Mouse (Mus musculus) liver, embryonic 11.5 days (tissue): ENCODE data around the gene 3830406C13Rik. TPM values are rescaled to one million over a fixed set of nuclear protein-coding genes. Genes with fewer than 3 reads are reported as not detected.

Experiments
- ATAC-seq: fragments of 200-750 bp; cut with Nextera tagmentation; replicated peaks from 2 replicates; pipeline ENCODE4 v1.8.0; 2017; ENCODE audit warnings: moderate number of reproducible peaks, mild to moderate bottlenecking, moderate TSS enrichment, moderate library complexity; ENCODE audit not compliant: low FRiP score
- DNase-seq: peaks from one replicate; pipeline ENCODE4 v3.0.0-alpha.2; 2017; ENCODE audit warnings: low spot score
- H3K27ac ChIP-seq: fragments of 300-500 bp; sonication (generic); 2 replicates; pipeline ENCODE4 v1.5.1; 2014; ENCODE audit warnings: mild to moderate bottlenecking, low read depth, low read length, control low read depth
- H3K27me3 ChIP-seq: fragments of 300-500 bp; sonication (generic); replicated peaks from 2 replicates; pipeline ENCODE4 v1.6.1; 2014; ENCODE audit warnings: low read length, mixed read lengths; ENCODE audit not compliant: control insufficient read depth, insufficient read depth
- H3K36me3 ChIP-seq: fragments of 300-500 bp; sonication (generic); 2 replicates; pipeline ENCODE4 v1.6.1; 2014; ENCODE audit warnings: mild to moderate bottlenecking, low read length, moderate library complexity, mixed read lengths; ENCODE audit not compliant: control insufficient read depth, insufficient read depth
- H3K4me1 ChIP-seq: fragments of 300-500 bp; sonication (generic); replicated peaks from 2 replicates; pipeline ENCODE4 v1.6.1; 2014; ENCODE audit warnings: low read length, mixed read lengths; ENCODE audit not compliant: control insufficient read depth, insufficient read depth
- H3K4me2 ChIP-seq: fragments of 300-500 bp; sonication (generic); 2 replicates; pipeline ENCODE4 v1.6.1; 2014; ENCODE audit warnings: mild to moderate bottlenecking, control low read depth, moderate library complexity
- H3K4me3 ChIP-seq: fragments of 300-500 bp; sonication (generic); 2 replicates; pipeline ENCODE4 v1.5.1; 2014; ENCODE audit warnings: low read depth, low read length, control low read depth
- H3K9ac ChIP-seq: fragments of 300-500 bp; sonication (generic); 2 replicates; pipeline ENCODE4 v1.6.1; 2014; ENCODE audit warnings: low read depth, low read length, control low read depth
- H3K9me3 ChIP-seq: fragments of 300-500 bp; sonication (generic); 2 replicates; pipeline ENCODE4 v1.6.1; 2016; ENCODE audit warnings: low read length, inconsistent platforms, mixed read lengths; ENCODE audit not compliant: control insufficient read depth
- WGBS: fragments of 180-500 bp; shearing (Covaris S2); extraction: QIAGEN DNeasy Blood & Tissue Kit; methylation state at CpG from one replicate; pipeline ENCODE4 v1.1.7; 2014; 5-methylcytosine and 5-hydroxymethylcytosine counted together
- polyA plus RNA-seq: library from polyadenylated mRNA; unstranded; fragments of >200 nt; fragmentation: Nextera tagmentation; extraction: Ambion mirVana; gene quantifications from 2 replicates; pipeline ENCODE4 v1.2.1, GENCODE M21; 2014

3830406C13Rik gene
- polyA plus RNA-seq, 1 experiment from 2014 or later: 30.8 TPM

DNA sequence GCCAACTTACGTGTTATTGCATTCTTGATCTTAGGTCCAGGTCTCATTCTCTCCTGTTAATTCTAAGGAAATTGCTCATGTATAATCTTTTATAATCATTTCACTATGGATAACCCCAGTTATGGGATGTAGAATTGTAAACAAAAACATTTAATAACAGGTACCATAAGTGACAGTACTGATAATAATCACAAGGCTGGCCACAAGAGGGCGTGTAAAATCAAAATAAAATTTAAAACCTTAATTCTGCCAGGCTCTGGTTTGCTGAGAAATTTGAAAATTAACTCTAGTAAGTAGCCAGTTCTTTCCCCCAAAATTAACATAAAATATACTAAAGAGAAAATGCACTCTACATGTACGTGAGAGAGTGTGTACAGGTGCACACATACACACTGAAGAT, 16.7 kb downstream of the 3830406C13Rik start:
- ATAC-seq (no peak), DNase-seq (no peak)
- WGBS: 68% methylated on average over 3 of the region's 3 CpGs
- no peaks in the 10 kb centered on the region for H3K27me3 ChIP-seq
- no peaks in the 10 kb centered on the region for H3K4me1 ChIP-seq
- H3K9me3 ChIP-seq: no peaks in the 10 kb centered on the region
- H3K4me2 ChIP-seq: no peak overlapping the region
- no peak overlapping the region for H3K9ac ChIP-seq
- no peak overlapping the region for H3K4me3 ChIP-seq
- no peak overlapping the region for H3K27ac ChIP-seq
- H3K36me3 ChIP-seq: no peaks in the 10 kb centered on the region

DNA sequence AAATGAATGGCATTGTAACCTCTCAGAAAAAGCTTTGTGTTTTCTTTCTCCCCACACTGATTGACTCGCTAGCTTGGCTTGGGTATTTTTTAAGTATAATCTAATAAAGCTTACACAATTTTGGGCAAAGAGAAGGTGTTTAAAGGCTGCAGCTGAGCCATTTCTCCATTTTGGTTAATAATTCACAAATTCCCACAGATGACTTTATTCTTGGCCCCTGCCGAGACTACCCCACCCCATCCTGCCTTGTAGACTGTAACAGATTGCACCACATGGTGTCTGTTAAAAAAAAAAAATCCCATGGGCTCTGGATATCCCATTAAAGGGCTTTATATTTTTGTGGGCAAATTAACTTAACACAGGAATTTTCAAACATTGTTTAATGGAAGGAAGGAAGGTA, 19.1 kb downstream of the 3830406C13Rik start:
- no peaks in the 10 kb centered on the region for H3K4me1 ChIP-seq
- 76% methylated on average over 2 of the region's 2 CpGs for WGBS
- H3K9me3 ChIP-seq: no peaks in the 10 kb centered on the region
- no peak overlapping the region for H3K4me3 ChIP-seq
- no peak overlapping the region for H3K27ac ChIP-seq
- H3K9ac ChIP-seq: no peak overlapping the region
- H3K27me3 ChIP-seq: no peaks in the 10 kb centered on the region
- DNase-seq: no peak
- H3K4me2 ChIP-seq: no peak overlapping the region
- no peaks in the 10 kb centered on the region for H3K36me3 ChIP-seq
- ATAC-seq: no peak

DNA sequence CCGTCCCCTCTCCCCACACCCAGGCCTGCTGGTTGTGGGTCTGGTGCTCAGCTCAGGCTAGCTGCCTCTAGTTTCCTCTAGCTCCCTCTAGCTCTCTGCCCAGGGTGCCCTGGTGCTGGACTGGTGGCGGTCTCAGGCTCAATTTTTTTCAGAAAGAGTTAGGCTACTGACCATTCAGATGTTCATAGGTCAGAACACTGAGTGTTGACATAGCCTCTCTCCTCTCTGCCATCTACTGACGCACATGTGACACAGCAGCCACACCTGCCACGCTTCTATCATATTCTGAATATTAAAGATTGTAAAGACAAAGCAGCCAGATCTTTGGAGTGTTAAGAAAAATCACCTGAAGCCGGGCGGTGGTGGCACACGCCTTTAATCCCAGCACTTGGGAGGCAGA, 49.6 kb downstream of the 3830406C13Rik start:
- no peak overlapping the region for H3K4me3 ChIP-seq
- WGBS: 70% methylated on average over 7 of the region's 7 CpGs
- H3K27me3 ChIP-seq: peaks cover 34% of the 10 kb centered on the region
- H3K36me3 ChIP-seq: no peaks in the 10 kb centered on the region
- no peaks in the 10 kb centered on the region for H3K9me3 ChIP-seq
- no peaks in the 10 kb centered on the region for H3K4me1 ChIP-seq
- DNase-seq: no peak
- no peak overlapping the region for H3K9ac ChIP-seq
- no peak overlapping the region for H3K4me2 ChIP-seq
- ATAC-seq: no peak
- H3K27ac ChIP-seq: no peak overlapping the region

DNA sequence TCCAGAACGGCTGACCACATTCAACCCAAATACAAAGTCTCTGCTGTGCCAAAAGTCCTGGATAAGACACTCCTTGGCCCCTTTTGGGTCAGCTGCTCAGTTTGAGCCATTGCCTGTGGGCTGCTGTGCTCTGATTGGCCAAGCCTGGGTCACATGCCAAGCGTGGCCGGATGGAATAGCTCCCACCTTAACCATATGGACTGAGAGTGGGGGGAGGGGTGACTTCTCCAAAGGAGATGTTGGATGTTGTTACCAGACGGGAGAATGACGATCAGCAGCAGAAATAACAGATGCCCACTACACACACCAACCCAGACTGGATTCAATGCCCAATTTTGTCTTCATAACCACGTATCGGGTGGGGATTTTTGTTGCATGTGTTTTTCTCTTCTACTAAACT, 51.0 kb downstream of the 3830406C13Rik start:
- 45% methylated on average over 7 of the region's 7 CpGs for WGBS

DNA sequence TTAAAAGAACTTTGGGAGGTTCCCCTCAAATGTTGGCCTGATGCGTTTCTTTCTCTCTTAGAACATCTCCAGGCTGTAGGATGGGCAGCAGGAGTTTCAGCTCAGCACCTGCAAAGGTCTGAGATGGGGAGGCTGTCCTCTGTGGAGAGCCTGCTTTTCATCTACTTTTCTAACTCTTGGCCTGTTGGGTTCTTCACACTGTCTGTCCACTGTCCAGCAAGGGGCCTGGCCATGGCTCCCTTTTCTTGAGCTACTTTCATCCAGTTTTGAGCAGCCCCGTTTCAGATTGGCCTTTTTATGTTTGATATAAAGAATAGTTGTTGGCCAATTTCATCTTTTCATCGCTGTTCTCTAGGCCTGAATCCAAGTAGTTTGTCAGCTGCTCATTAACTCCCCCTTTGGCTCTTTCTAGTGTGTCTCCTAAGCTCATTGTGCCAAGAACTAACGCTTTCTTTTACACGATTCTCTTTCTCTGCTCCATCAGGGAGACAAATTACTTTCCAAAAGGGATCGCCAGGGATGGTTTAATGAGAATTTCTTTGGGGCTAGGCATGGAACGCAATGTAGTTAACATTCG, 53.5 kb downstream of the 3830406C13Rik start:
- Histone ChIP-seq H3K9ac (no peak overlapping the region), H3K27ac (no peak overlapping the region), H3K9me3 (no peaks in the 10 kb centered on the region), H3K4me1 (no peaks in the 10 kb centered on the region), H3K4me3 (no peak overlapping the region), H3K36me3 (no peaks in the 10 kb centered on the region), H3K27me3 (peaks cover 71% of the 10 kb centered on the region), H3K4me2 (no peak overlapping the region)
- no peak for DNase-seq
- ATAC-seq: no peak
- 8% methylated on average over 8 of the region's 8 CpGs for WGBS

More for the DNA sequence above, 51.0 kb downstream of the 3830406C13Rik start:
- H3K4me2 ChIP-seq: no peak overlapping the region
- H3K4me3 ChIP-seq: no peak overlapping the region
- ATAC-seq (no peak), DNase-seq (no peak)
- no peaks in the 10 kb centered on the region for H3K9me3 ChIP-seq
- H3K4me1 ChIP-seq: no peaks in the 10 kb centered on the region
- H3K36me3 ChIP-seq: no peaks in the 10 kb centered on the region
- no peak overlapping the region for H3K27ac ChIP-seq
- H3K9ac ChIP-seq: no peak overlapping the region
- peaks cover 45% of the 10 kb centered on the region for H3K27me3 ChIP-seq

DNA sequence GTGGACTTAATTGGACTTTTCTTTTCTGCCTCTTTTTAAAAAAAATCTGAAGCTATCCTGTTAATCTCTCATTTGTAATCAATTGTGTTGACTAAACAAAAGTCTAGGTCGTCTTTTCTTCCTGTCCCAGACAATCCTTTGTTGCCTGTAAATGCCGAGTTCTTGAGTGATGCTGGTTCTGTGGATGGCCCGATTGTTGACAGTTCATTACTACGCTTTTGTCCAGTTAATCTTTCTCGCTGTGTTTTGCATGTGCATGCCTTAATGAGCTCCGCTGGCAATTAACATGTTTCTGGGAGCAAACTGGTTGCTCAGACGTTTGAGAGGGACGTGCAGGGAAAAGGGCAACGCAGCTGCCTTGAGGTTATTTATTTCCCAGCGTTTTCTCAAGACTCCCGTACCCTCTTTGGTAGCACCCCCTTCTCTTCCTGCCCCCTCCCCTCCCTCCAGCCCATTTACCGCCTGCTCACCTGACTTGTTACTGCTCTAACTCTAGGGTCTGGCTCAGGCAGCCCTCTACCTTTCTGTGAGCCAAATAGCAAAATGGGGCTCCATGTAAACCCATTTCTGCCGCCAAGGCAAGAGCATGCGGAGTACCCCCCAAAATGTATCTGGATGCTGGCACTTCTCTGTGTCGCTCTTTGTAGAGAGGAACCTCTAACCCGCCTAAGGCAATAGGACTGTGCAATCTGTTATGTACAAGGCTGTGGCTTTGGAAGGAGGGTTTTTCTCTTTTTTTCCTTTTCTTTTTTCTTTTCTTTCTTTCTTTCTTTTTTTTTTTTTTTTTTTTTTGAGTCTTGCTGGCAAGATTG, 54.2 kb downstream of the 3830406C13Rik start:
- no peak overlapping the region for H3K9ac ChIP-seq
- no peak for ATAC-seq
- WGBS: 5% methylated on average over 16 of the region's 16 CpGs
- peaks cover 78% of the 10 kb centered on the region for H3K27me3 ChIP-seq
- H3K27ac ChIP-seq: no peak overlapping the region
- H3K4me3 ChIP-seq: no peak overlapping the region
- no peaks in the 10 kb centered on the region for H3K9me3 ChIP-seq
- H3K4me2 ChIP-seq: no peak overlapping the region
- H3K36me3 ChIP-seq: no peaks in the 10 kb centered on the region
- no peak for DNase-seq
- no peaks in the 10 kb centered on the region for H3K4me1 ChIP-seq

DNA sequence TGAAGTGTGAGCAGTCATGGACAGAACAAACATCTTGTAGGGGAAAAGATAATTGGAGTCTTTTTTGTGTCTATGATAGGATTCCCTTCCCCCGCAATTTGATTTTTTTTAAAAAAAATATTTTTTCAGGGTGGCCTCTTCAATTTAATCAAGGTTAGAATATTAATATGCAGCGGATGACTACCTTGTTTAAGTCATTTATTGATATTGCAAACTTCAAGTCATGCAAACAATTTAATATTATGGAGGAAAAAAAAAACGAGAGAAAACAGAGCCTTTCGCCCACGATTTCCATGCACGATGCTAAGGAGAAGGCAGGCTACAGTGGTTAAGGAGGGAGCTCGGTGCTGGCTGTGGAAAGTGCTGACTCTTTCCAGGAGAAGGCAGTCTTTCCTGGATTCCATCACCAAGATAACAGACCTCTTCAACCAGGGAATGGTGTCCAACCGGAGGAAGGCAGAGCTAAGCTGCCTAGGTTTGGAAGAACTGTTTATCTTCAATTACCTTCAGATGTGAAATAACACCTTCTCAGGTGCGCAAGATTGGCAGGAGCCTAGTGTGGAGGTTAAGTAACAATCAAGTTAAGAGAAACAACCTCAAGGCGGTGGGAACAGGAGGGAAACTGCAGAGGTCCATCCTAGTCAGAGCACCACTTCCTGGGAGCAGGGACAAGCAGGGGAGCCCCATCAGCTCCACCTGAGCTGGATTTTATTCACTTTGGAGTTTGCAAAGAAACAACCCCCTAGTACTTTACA, 55.0 kb downstream of the 3830406C13Rik start:
- Histone ChIP-seq H3K4me1 (no peaks in the 10 kb centered on the region), H3K4me3 (no peak overlapping the region), H3K9ac (no peak overlapping the region), H3K36me3 (no peaks in the 10 kb centered on the region), H3K27ac (no peak overlapping the region), H3K27me3 (peaks cover 86% of the 10 kb centered on the region), H3K4me2 (no peak overlapping the region), H3K9me3 (no peaks in the 10 kb centered on the region)
- DNase-seq (no peak), ATAC-seq (no peak)
- WGBS: 3% methylated on average over 10 of the region's 10 CpGs

DNA sequence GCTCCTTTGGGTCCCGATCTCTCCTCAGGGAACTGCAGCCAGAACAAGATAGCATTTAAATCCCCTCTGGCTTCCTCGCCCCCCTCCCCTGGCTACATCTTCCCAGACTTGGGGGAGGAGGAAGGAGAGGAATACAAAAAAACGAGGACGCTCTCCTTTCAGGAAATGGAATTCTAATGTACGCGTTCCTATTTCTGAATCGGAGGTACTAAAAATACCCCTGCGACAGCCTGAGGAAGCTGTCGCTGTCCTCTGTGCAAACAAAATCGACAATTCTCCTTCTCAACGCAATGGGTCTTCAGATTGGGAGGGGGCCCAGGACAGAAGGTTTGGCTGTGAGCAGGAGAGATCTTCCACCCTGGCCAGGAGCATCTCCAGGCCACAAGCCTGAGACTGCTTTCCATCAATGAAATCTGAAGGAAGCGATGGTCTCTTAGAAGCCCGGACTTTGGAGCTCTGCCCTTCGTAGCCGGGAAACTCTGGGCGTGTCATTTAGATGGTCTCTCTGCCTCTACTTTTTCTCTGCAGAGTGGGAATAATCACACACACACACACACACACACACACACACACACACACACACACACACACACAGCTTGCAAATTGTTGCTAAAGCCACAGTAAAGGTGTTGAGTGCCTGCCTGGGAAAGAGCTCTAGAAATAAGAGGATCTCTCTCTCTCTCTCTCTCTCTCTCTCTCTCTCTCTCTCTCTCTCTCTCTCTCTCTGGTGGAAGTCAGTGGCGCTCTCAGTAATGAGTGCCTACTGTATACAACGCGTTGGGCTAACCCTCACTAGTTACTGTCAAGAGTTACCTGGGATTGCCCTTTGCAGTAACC, 56.5 kb downstream of the 3830406C13Rik start:
- DNase-seq: no peak
- Histone ChIP-seq H3K36me3 (no peaks in the 10 kb centered on the region), H3K4me3 (no peak overlapping the region), H3K4me2 (no peak overlapping the region), H3K9ac (no peak overlapping the region), H3K27me3 (peaks cover 95% of the 10 kb centered on the region), H3K9me3 (no peaks in the 10 kb centered on the region), H3K27ac (no peak overlapping the region), H3K4me1 (no peaks in the 10 kb centered on the region)
- under 1% methylated on average over 18 of the region's 19 CpGs for WGBS
- ATAC-seq: no peak
